Mouse (Mus musculus) neural tube, embryonic 14.5 days (tissue): ENCODE results near the gene Nectin2. TPM values are rescaled to one million over a fixed set of nuclear protein-coding genes. Genes with fewer than 3 reads are reported as not detected.

Source experiments
- ATAC-seq: fragments of 200-750 bp; cut with Nextera tagmentation; 2 replicates; pipeline ENCODE4 v1.8.0; 2017; ENCODE audit warnings: low read depth, mild to moderate bottlenecking, moderate TSS enrichment, moderate library complexity
- H3K27ac ChIP-seq: fragments of 300-500 bp; sonication (generic); 2 replicates; pipeline ENCODE4 v1.5.1; 2014; ENCODE audit warnings: low read depth, mild to moderate bottlenecking, control low read depth, low read length, moderate library complexity, mixed read lengths
- H3K27me3 ChIP-seq: fragments of 300-500 bp; sonication (generic); 2 replicates; pipeline ENCODE4 v1.6.1; 2014; ENCODE audit warnings: low read length; ENCODE audit not compliant: control insufficient read depth, insufficient read depth
- H3K36me3 ChIP-seq: fragments of 300-500 bp; sonication (generic); 2 replicates; pipeline ENCODE4 v1.6.1; 2014; ENCODE audit warnings: low read length, mixed read lengths; ENCODE audit not compliant: control insufficient read depth, insufficient read depth
- H3K4me1 ChIP-seq: fragments of 300-500 bp; sonication (generic); 2 replicates; pipeline ENCODE4 v1.6.1; 2014; ENCODE audit warnings: low read length; ENCODE audit not compliant: control insufficient read depth, insufficient read depth
- H3K4me2 ChIP-seq: fragments of 300-500 bp; sonication (generic); 2 replicates; pipeline ENCODE4 v1.6.1; 2014; ENCODE audit warnings: mild to moderate bottlenecking, low read depth, low read length, control low read depth
- H3K4me3 ChIP-seq: fragments of 300-500 bp; sonication (generic); 2 replicates; pipeline ENCODE4 v1.5.1; 2014; ENCODE audit warnings: low read depth, low read length, control low read depth, mixed read lengths
- H3K9ac ChIP-seq: fragments of 300-500 bp; sonication (generic); replicated peaks from 2 replicates; pipeline ENCODE4 v1.6.1; 2014; ENCODE audit warnings: low read depth, mild to moderate bottlenecking, control low read depth, low read length, mixed read lengths
- H3K9me3 ChIP-seq: fragments of 300-500 bp; sonication (generic); 2 replicates; pipeline ENCODE4 v1.6.1; 2016; ENCODE audit warnings: low read length; ENCODE audit not compliant: control insufficient read depth
- WGBS: fragments of 180-500 bp; shearing (Covaris S2); extraction: QIAGEN DNeasy Blood & Tissue Kit; methylation state at CpG from one replicate; pipeline ENCODE4 v1.1.7; 2014; 5-methylcytosine and 5-hydroxymethylcytosine counted together
- polyA plus RNA-seq: library from polyadenylated mRNA; unstranded; fragments of >200 nt; fragmentation: Nextera tagmentation; extraction: Ambion mirVana; gene quantifications from 2 replicates; pipeline ENCODE4 v1.2.1, GENCODE M21; 2014

The Nectin2 gene
- polyA plus RNA-seq, 1 experiment from 2014 or later = 44.7 TPM

GRCm38 (mm10) chr7:19747420-19748218 lies 2.7 kb downstream of the Nectin2 start:
- peak overlapping the region; percentile 82 for H3K4me3 ChIP-seq
- H3K9ac ChIP-seq = no peak overlapping the region
- no peak for ATAC-seq
- 0 out of 2 replicates have a peak, but pooled peaks cover 8% of the 10 kb centered on the region for H3K36me3 ChIP-seq
- no peak overlapping the region for H3K27ac ChIP-seq
- H3K4me2 ChIP-seq = peak overlapping the region; percentile 68
- H3K4me1 ChIP-seq = peaks cover 23% of the 10 kb centered on the region
- no peaks in the 10 kb centered on the region for H3K9me3 ChIP-seq
- WGBS = 5% methylated on average over 25 of the region's 25 CpGs
- no peaks in the 10 kb centered on the region for H3K27me3 ChIP-seq

GRCm38 (mm10) chr7:19746426-19747201 lies 3.7 kb downstream of the Nectin2 start:
- Histone ChIP-seq H3K9me3 (no peaks in the 10 kb centered on the region), H3K36me3 (0 out of 2 replicates have a peak, but pooled peaks cover 8% of the 10 kb centered on the region), H3K4me2 (peak overlapping the region; percentile 21; the same call in 1 of the 2 replicates), H3K4me3 (no peak overlapping the region), H3K27ac (no peak overlapping the region), H3K4me1 (peaks cover 23% of the 10 kb centered on the region), H3K27me3 (no peaks in the 10 kb centered on the region), H3K9ac (peak overlapping the region; percentile 25; the same call in 1 of the 2 replicates)
- WGBS = 39% methylated on average over 6 of the region's 6 CpGs
- no peak for ATAC-seq

- Histone ChIP-seq H3K9ac (no peak overlapping the region), H3K4me1 (peaks cover 23% of the 10 kb centered on the region), H3K4me2 (no peak overlapping the region), H3K27me3 (no peaks in the 10 kb centered on the region), H3K36me3 (0 out of 2 replicates have a peak, but pooled peaks cover 8% of the 10 kb centered on the region), H3K27ac (no peak overlapping the region), H3K9me3 (no peaks in the 10 kb centered on the region), H3K4me3 (no peak overlapping the region)
- no peak for ATAC-seq
- 89% methylated on average over 9 of the region's 10 CpGs for whole genome bisulfite sequencing
These were observed 4.3 kb downstream of the Nectin2 start for GRCm38 (mm10) chr7:19745971-19746370.

GRCm38 (mm10) chr7:19744590-19745385 lies 5.5 kb downstream of the Nectin2 start:
- H3K9me3 ChIP-seq = no peaks in the 10 kb centered on the region
- 0 out of 2 replicates have a peak, but pooled peaks cover 8% of the 10 kb centered on the region for H3K36me3 ChIP-seq
- no peak overlapping the region for H3K4me2 ChIP-seq
- H3K4me3 ChIP-seq = no peak overlapping the region
- no peak overlapping the region for H3K27ac ChIP-seq
- WGBS = 59% methylated on average over 14 of the region's 14 CpGs
- no peak for ATAC-seq
- peaks cover 20% of the 10 kb centered on the region for H3K4me1 ChIP-seq
- H3K27me3 ChIP-seq = no peaks in the 10 kb centered on the region
- no peak overlapping the region for H3K9ac ChIP-seq

- no peak for ATAC-seq
- no peaks in the 10 kb centered on the region for H3K9me3 ChIP-seq
- H3K4me1 ChIP-seq = peaks cover 20% of the 10 kb centered on the region
- H3K9ac ChIP-seq = no peak overlapping the region
- H3K27ac ChIP-seq = no peak overlapping the region
- no peak overlapping the region for H3K4me3 ChIP-seq
- no peaks in the 10 kb centered on the region for H3K27me3 ChIP-seq
- no peak overlapping the region for H3K4me2 ChIP-seq
- WGBS = 87% methylated on average over 6 of the region's 6 CpGs
- 0 out of 2 replicates have a peak, but pooled peaks cover 8% of the 10 kb centered on the region for H3K36me3 ChIP-seq
These were observed 6.5 kb downstream of the Nectin2 start for GRCm38 (mm10) chr7:19743791-19744190.

- Histone ChIP-seq H3K4me2 (no peak overlapping the region), H3K27me3 (no peaks in the 10 kb centered on the region), H3K36me3 (0 out of 2 replicates have a peak, but pooled peaks cover 8% of the 10 kb centered on the region), H3K4me3 (no peak overlapping the region), H3K9me3 (no peaks in the 10 kb centered on the region), H3K4me1 (peaks cover 15% of the 10 kb centered on the region), H3K27ac (no peak overlapping the region), H3K9ac (no peak overlapping the region)
- WGBS = 55% methylated on average over 5 of the region's 5 CpGs
- no peak for ATAC-seq
These were observed 7.8 kb downstream of the Nectin2 start for GRCm38 (mm10) chr7:19742468-19742867.

DNA sequence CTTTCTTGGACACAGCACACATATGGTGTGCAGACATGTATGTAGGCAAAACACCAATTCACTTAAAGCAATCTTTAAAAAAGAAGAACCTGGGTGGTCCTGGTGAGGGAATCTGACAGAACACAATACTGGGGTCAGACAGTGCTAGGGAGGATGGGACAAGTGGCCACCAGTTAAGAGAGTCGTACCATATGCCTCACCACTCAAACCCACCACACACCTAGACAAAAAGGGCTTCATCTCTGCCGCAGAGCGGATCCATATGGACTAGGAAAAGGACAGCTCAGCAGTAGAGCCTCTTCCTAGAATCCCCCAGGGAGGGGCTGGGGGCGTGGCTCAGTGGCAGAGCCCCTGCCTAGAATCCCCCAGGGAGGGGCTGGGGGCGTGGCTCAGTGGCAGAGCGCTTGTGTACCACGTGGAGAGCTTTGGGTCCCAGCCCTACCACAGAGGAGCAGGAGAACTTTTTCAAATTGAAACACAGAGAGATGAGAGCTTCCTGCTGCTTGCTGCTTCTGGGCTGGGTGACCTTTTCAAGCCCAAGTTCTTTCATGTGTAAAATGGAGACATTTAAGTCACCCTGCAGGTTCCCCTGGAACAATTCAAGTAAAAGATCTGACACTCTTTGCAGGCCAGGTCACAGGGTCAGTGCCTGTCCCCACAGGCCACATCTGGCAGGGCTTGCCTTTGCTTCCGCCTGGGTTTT lies 8.8 kb downstream of the Nectin2 start:
- peaks cover 11% of the 10 kb centered on the region; the same call in 1 of the 2 replicates for H3K36me3 ChIP-seq
- H3K9me3 ChIP-seq = no peaks in the 10 kb centered on the region
- H3K4me2 ChIP-seq = no peak overlapping the region
- H3K4me1 ChIP-seq = peaks cover 5% of the 10 kb centered on the region
- no peak overlapping the region for H3K9ac ChIP-seq
- ATAC-seq = no peak
- no peak overlapping the region for H3K27ac ChIP-seq
- 15% methylated on average over 8 of the region's 8 CpGs for WGBS
- no peaks in the 10 kb centered on the region for H3K27me3 ChIP-seq
- no peak overlapping the region for H3K4me3 ChIP-seq

- 91% methylated on average over 11 of the region's 11 CpGs for WGBS
- Histone ChIP-seq H3K9me3 (no peaks in the 10 kb centered on the region), H3K9ac (no peak overlapping the region), H3K4me1 (peaks cover 4% of the 10 kb centered on the region; the same call in 1 of the 2 replicates), H3K27me3 (no peaks in the 10 kb centered on the region), H3K27ac (no peak overlapping the region), H3K4me2 (no peak overlapping the region), H3K4me3 (no peak overlapping the region), H3K36me3 (peaks cover 11% of the 10 kb centered on the region; the same call in 1 of the 2 replicates)
- ATAC-seq = no peak
These were observed 10.0 kb downstream of the Nectin2 start for GRCm38 (mm10) chr7:19740269-19740668.
